Mouse (Mus musculus): ENCODE measurements around the gene Lgmn. TPM values are rescaled to one million over a fixed set of nuclear protein-coding genes. Genes with fewer than 3 reads are reported as not detected.

Gene Lgmn
- polyA plus RNA-seq, 1 experiment from 2014 or later: 108 TPM

GRCm38 (mm10) chr12:102460014-102460413 lies 20.4 kb upstream of the Lgmn start:
- no peak overlapping the region for H3K9ac ChIP-seq (ENCODE audit: low read depth, low read length)
- no peaks in the 10 kb centered on the region for H3K9me3 ChIP-seq (replicated peaks; ENCODE audit: control insufficient read depth, low read length)
- H3K27ac ChIP-seq (ENCODE audit: low read depth, low read length): no peak overlapping the region
- ATAC-seq (replicated peaks; ENCODE audit: insufficient number of reproducible peaks, low FRiP score, low TSS enrichment): no peak
- no peaks in the 10 kb centered on the region for H3K36me3 ChIP-seq (ENCODE audit: control insufficient read depth, insufficient read depth, low read length)
- WGBS (ENCODE audit: insufficient replicate concordance): 55% methylated on average over 5 of the region's 5 CpGs
- H3K27me3 ChIP-seq (ENCODE audit: control insufficient read depth, insufficient read depth, low read length): no peaks in the 10 kb centered on the region
- H3K4me3 ChIP-seq (ENCODE audit: low read depth, low read length): no peak overlapping the region
- no peaks in the 10 kb centered on the region; the same call in 1 of the 2 replicates for H3K4me1 ChIP-seq (ENCODE audit: control insufficient read depth, insufficient read depth, low read length)
- H3K4me2 ChIP-seq: no peak overlapping the region

GRCm38 (mm10) chr12:102456467-102457193 lies 17.0 kb upstream of the Lgmn start:
- no peaks in the 10 kb centered on the region for H3K9me3 ChIP-seq (replicated peaks; ENCODE audit: control insufficient read depth, low read length)
- no peaks in the 10 kb centered on the region for H3K27me3 ChIP-seq (ENCODE audit: control insufficient read depth, insufficient read depth, low read length)
- no peak overlapping the region for H3K9ac ChIP-seq (ENCODE audit: low read depth, low read length)
- no peak overlapping the region for H3K27ac ChIP-seq (ENCODE audit: low read depth, low read length)
- no peak for ATAC-seq (replicated peaks; ENCODE audit: insufficient number of reproducible peaks, low FRiP score, low TSS enrichment)
- no peaks in the 10 kb centered on the region for H3K36me3 ChIP-seq (ENCODE audit: control insufficient read depth, insufficient read depth, low read length)
- H3K4me1 ChIP-seq (ENCODE audit: control insufficient read depth, insufficient read depth, low read length): no peaks in the 10 kb centered on the region; the same call in 1 of the 2 replicates
- no peak overlapping the region for H3K4me3 ChIP-seq (ENCODE audit: low read depth, low read length)
- WGBS (ENCODE audit: insufficient replicate concordance): 53% methylated on average over 7 of the region's 7 CpGs
- no peak overlapping the region for H3K4me2 ChIP-seq

GRCm38 (mm10) chr12:102453581-102453980 lies 14.0 kb upstream of the Lgmn start:
- Histone ChIP-seq H3K36me3 (ENCODE audit: control insufficient read depth, insufficient read depth, low read length) (no peaks in the 10 kb centered on the region), H3K27ac (ENCODE audit: low read depth, low read length) (no peak overlapping the region), H3K4me1 (ENCODE audit: control insufficient read depth, insufficient read depth, low read length) (no peaks in the 10 kb centered on the region; the same call in 1 of the 2 replicates), H3K9ac (ENCODE audit: low read depth, low read length) (no peak overlapping the region), H3K27me3 (ENCODE audit: control insufficient read depth, insufficient read depth, low read length) (no peaks in the 10 kb centered on the region), H3K4me3 (ENCODE audit: low read depth, low read length) (no peak overlapping the region), H3K4me2 (no peak overlapping the region), H3K9me3 (replicated peaks; ENCODE audit: control insufficient read depth, low read length) (no peaks in the 10 kb centered on the region)
- no peak for ATAC-seq (replicated peaks; ENCODE audit: insufficient number of reproducible peaks, low FRiP score, low TSS enrichment)
- WGBS (ENCODE audit: insufficient replicate concordance): 65% methylated on average over 6 of the region's 6 CpGs

DNA sequence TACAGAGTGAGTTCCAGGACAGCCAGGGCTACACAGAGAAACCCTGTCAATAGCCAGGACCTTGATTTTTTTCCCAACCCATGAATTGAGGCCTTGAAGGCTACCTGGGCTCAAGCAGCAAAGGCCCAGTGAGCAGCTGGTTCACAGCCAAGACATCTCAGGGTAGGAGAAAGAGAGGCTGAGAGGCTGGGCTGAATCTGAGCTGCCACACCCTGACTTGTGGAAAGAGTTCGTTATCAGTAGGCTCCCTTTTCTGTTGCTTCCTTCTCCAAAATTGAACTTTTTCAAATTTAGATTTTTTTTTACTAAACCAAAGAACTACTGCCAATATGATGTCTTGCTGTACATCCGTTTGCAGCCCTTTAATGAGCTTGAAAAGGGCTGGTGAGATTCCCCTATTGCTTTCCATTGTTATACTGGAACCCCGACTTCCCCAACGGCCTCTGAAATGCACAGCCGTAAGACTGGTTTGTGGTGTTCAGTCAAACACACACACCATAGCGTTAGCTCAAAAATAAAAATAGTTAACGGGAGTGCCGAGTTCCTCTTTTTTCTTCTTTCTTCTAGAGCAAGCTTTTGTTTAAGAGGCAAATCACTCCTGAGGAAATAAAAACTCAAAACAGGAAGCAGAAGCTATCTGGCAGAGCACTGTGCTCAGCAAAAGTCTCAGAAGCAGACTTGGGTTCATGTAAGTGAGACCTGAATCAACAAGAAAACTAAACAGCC lies 11.7 kb upstream of the Lgmn start:
- Histone ChIP-seq H3K9ac (ENCODE audit: low read depth, low read length) (no peak overlapping the region), H3K36me3 (ENCODE audit: control insufficient read depth, insufficient read depth, low read length) (no peaks in the 10 kb centered on the region), H3K27ac (ENCODE audit: low read depth, low read length) (no peak overlapping the region), H3K4me1 (ENCODE audit: control insufficient read depth, insufficient read depth, low read length) (no peaks in the 10 kb centered on the region; the same call in 1 of the 2 replicates), H3K4me3 (ENCODE audit: low read depth, low read length) (no peak overlapping the region), H3K27me3 (ENCODE audit: control insufficient read depth, insufficient read depth, low read length) (no peaks in the 10 kb centered on the region), H3K9me3 (replicated peaks; ENCODE audit: control insufficient read depth, low read length) (no peaks in the 10 kb centered on the region), H3K4me2 (no peak overlapping the region)
- WGBS (ENCODE audit: insufficient replicate concordance): 66% methylated on average over 8 of the region's 8 CpGs
- no peak for ATAC-seq (replicated peaks; ENCODE audit: insufficient number of reproducible peaks, low FRiP score, low TSS enrichment)

GRCm38 (mm10) chr12:102450437-102450836 lies 10.8 kb upstream of the Lgmn start:
- no peak overlapping the region for H3K27ac ChIP-seq (ENCODE audit: low read depth, low read length)
- no peak for ATAC-seq (replicated peaks; ENCODE audit: insufficient number of reproducible peaks, low FRiP score, low TSS enrichment)
- H3K4me3 ChIP-seq (ENCODE audit: low read depth, low read length): no peak overlapping the region
- no peak overlapping the region for H3K4me2 ChIP-seq
- no peaks in the 10 kb centered on the region for H3K9me3 ChIP-seq (replicated peaks; ENCODE audit: control insufficient read depth, low read length)
- H3K27me3 ChIP-seq (ENCODE audit: control insufficient read depth, insufficient read depth, low read length): no peaks in the 10 kb centered on the region
- WGBS (ENCODE audit: insufficient replicate concordance): 63% methylated on average over 10 of the region's 10 CpGs
- H3K4me1 ChIP-seq (ENCODE audit: control insufficient read depth, insufficient read depth, low read length): no peaks in the 10 kb centered on the region; the same call in 1 of the 2 replicates
- no peaks in the 10 kb centered on the region for H3K36me3 ChIP-seq (ENCODE audit: control insufficient read depth, insufficient read depth, low read length)
- H3K9ac ChIP-seq (ENCODE audit: low read depth, low read length): no peak overlapping the region

- Histone ChIP-seq H3K4me3 (ENCODE audit: low read depth, low read length) (no peak overlapping the region), H3K9ac (ENCODE audit: low read depth, low read length) (no peak overlapping the region), H3K27me3 (ENCODE audit: control insufficient read depth, insufficient read depth, low read length) (no peaks in the 10 kb centered on the region), H3K9me3 (replicated peaks; ENCODE audit: control insufficient read depth, low read length) (no peaks in the 10 kb centered on the region), H3K4me2 (no peak overlapping the region), H3K27ac (ENCODE audit: low read depth, low read length) (no peak overlapping the region), H3K4me1 (ENCODE audit: control insufficient read depth, insufficient read depth, low read length) (no peaks in the 10 kb centered on the region), H3K36me3 (ENCODE audit: control insufficient read depth, insufficient read depth, low read length) (no peaks in the 10 kb centered on the region)
- ATAC-seq (replicated peaks; ENCODE audit: insufficient number of reproducible peaks, low FRiP score, low TSS enrichment): no peak
- 69% methylated on average over 4 of the region's 4 CpGs for WGBS (ENCODE audit: insufficient replicate concordance)
Measured at GRCm38 (mm10) chr12:102445436-102445835, 5.8 kb upstream of the Lgmn start.

DNA sequence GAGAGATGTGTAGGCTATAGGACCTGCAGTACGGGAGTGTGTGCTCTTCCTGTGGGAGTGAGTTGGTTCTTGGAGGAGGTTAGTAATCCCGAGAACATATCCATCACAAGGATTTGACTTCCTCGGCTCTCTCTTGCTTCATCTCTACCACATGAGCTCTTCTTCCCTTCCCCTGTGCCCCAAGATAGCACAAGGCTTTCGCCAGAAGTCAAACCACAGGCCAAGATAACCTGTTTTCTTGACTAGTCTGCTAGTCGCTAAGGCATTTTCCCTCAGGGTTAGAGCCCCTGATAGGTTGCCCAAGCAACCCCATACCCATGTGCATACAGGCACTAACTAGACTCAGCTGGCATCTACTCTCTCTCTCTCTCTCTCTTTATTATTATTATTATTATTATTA lies 4.1 kb upstream of the Lgmn start:
- Histone ChIP-seq H3K27ac (ENCODE audit: low read depth, low read length) (no peak overlapping the region), H3K4me3 (ENCODE audit: low read depth, low read length) (no peak overlapping the region), H3K9me3 (replicated peaks; ENCODE audit: control insufficient read depth, low read length) (no peaks in the 10 kb centered on the region), H3K4me2 (no peak overlapping the region), H3K27me3 (ENCODE audit: control insufficient read depth, insufficient read depth, low read length) (no peaks in the 10 kb centered on the region), H3K4me1 (ENCODE audit: control insufficient read depth, insufficient read depth, low read length) (peaks cover under 1% of the 10 kb centered on the region; the same call in 1 of the 2 replicates), H3K9ac (ENCODE audit: low read depth, low read length) (no peak overlapping the region), H3K36me3 (ENCODE audit: control insufficient read depth, insufficient read depth, low read length) (no peaks in the 10 kb centered on the region)
- ATAC-seq (replicated peaks; ENCODE audit: insufficient number of reproducible peaks, low FRiP score, low TSS enrichment): no peak
- WGBS (ENCODE audit: insufficient replicate concordance): 80% methylated on average over 5 of the region's 5 CpGs

- ATAC-seq (replicated peaks; ENCODE audit: insufficient number of reproducible peaks, low FRiP score, low TSS enrichment): no peak
- Histone ChIP-seq H3K27me3 (ENCODE audit: control insufficient read depth, insufficient read depth, low read length) (no peaks in the 10 kb centered on the region), H3K4me1 (ENCODE audit: control insufficient read depth, insufficient read depth, low read length) (peaks cover 7% of the 10 kb centered on the region; the same call in 1 of the 2 replicates), H3K9ac (ENCODE audit: low read depth, low read length) (no peak overlapping the region), H3K4me2 (no peak overlapping the region), H3K36me3 (ENCODE audit: control insufficient read depth, insufficient read depth, low read length) (no peaks in the 10 kb centered on the region), H3K27ac (ENCODE audit: low read depth, low read length) (no peak overlapping the region), H3K9me3 (replicated peaks; ENCODE audit: control insufficient read depth, low read length) (no peaks in the 10 kb centered on the region), H3K4me3 (ENCODE audit: low read depth, low read length) (no peak overlapping the region)
- 80% methylated on average over 15 of the region's 15 CpGs for WGBS (ENCODE audit: insufficient replicate concordance)
Measured at GRCm38 (mm10) chr12:102442639-102443038, 3.0 kb upstream of the Lgmn start.
